Mouse (Mus musculus) G1E-ER4 (cell line): Measurements from ENCODE around the gene Tax1bp1. TPM values are rescaled to one million over a fixed set of nuclear protein-coding genes. Genes with fewer than 3 reads are reported as not detected.

Experiments
- GATA1 ChIP-seq: IDR thresholded peaks from one replicate; pipeline ENCODE4 v1.8.0; 2012; ENCODE audit warnings: low read length, inconsistent platforms
- polyA plus RNA-seq: library from polyadenylated mRNA; stranded (reverse); fragments of >175 nt; gene quantifications from 2 replicates; pipeline ENCODE4 v1.2.3, GENCODE M21; 2012

The Tax1bp1 gene
- polyA plus RNA-seq, 1 experiment: 18.5 TPM

DNA sequence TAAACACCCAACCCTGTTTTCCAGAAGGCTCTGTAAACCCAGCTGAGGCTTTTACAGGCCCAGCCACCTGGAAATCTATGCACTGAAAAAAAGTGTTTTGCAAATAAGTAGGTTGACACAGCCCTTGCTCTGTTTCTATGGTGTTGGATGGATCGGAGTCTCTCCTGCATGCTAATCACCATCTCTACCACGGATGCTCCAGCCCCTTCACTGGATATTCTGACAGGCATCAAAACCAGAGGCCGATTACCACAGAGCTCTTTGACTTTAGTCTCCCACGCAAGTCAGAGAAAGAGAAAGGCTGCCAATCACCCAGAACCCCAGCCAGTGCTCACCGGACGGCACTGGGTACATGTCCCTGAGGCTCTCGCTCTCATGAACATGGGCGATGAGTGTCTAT is 63.5 kb downstream of the Tax1bp1 start:
- TF ChIP-seq GATA1: no peak

DNA sequence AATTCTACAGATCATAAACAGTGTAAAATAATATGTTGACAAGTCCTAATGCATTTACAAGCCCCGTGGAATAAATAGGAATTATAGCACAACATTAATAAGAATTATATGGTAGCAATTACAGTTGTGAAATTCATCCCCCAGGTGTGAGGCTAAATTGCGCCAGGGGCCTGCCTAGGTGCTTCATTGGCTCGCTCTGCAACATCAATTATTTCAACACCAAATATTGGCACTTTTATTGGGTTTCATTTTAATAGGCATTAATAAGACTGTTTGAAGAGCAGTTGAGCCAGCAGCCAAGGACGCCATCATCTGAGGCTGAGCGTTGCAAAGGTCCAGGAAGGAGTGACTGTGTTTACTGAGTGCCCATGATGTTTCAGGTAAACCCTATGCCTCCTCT is 65.0 kb downstream of the Tax1bp1 start:
- no peak for TF ChIP-seq GATA1

DNA sequence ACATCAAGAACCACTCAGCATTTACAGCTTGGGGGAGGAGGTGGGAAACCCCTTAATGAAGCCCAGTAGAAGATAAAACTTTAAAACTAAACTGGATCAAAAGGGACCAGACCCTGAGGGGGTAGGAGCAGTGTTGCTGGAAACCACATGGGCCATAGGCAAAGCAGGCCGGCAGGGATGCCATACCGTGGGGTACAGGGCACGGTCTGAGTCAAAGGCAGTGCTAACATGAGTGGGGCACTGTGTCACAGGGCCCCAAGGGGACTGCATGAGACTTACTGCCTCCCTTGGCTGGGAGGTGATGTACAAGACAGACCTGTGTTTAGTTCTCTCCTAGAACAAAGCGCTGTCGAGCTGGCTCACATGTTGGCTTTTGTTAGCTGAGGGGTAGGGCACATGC is 66.0 kb downstream of the Tax1bp1 start:
- no peak for TF ChIP-seq GATA1

DNA sequence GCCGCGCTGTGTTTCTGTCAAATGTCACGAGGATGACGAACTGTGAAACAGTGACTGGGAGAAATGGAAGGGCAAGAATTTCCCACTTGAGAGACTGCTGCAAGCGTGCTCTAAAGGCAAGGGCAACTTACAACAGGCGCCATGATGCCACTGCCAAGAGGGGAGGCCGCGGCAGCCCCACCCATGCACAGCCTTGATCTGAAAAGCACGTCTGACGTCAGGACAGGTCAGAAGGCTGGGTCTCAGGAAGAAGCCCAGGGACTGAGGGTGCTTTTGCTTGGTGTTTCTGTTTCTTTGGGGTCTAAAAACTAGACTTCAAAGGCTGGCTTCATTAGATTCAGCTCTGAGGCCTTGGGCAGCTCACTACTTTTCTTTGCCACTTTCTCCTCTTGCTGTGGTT is 76.8 kb downstream of the Tax1bp1 start:
- TF ChIP-seq GATA1: no peak

DNA sequence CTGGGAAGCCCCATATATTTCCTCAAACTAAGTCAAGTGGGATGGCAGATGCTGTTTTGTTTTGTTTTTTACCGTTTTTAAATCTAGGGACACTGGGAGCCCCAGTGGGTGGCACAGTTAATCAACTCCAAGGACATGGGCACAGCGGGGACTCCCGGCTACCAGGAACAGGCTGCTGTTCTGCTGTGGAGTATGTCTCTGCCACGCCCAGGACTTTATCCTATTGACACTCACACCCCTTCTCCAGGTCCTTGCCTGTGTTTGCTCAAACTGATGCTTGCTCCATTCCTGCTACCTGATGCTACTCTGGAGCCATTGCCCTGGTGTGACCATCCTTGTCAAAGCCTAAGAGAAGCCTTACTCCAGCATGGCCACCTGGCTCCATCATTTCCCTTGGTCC is 77.3 kb downstream of the Tax1bp1 start:
- no peak for TF ChIP-seq GATA1

DNA sequence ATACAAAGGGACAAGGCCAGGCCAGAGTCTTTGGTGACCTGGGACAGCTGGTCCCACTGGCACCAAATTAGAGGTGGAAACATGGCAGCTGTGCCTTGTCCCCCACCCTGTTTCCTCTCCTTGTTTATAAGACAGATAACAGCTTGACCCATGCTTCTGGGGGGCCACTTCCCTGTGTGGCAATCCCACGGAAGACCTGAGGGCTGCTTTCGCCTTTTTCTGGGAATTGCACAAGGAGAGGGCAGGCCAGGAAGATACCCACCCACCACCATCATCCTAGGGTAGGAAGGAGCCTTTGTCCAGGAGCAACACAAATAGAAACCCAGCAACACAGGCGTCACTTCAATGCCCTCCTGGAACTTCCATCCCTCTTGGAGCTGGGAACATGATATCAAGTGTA is 78.9 kb downstream of the Tax1bp1 start:
- TF ChIP-seq GATA1: no peak

DNA sequence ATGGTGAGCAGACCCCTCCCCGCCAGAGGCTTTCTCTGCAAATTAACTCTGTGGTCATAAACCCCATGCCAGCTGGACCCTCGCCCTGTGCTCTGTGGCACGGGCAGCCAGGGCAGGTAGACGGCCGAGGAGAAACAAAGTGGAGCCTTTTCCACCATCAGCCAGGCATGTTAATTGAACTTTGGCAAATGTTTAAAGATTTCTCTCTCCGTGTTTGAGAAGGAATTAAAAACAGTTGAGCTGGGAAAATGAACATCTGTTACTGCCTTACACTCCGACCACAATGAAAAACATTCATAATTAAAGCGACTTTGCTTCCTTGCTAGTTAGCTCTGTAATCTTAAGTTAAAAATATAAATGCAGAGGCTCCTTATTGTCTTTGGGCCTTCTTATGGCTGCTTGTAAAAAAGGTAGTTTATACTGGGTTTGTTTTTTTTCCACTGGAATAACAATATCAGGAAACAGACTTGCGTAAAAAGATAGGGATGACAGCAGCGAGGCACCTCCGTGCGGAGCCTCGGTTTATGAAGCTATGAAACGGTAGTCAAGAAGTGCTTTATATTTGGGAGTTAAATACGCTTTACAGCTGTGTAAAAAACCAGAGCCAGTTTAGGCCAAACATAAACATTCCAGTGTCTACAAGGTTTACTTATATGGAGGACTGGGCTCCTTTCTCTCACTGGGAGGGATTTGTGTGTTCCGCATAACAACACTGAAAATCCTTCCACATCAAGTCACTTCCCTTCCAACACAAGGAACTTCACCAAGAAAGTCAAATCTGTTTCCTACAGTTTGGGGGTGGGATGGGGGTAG is 81.7 kb downstream of the Tax1bp1 start:
- no peak for TF ChIP-seq GATA1

DNA sequence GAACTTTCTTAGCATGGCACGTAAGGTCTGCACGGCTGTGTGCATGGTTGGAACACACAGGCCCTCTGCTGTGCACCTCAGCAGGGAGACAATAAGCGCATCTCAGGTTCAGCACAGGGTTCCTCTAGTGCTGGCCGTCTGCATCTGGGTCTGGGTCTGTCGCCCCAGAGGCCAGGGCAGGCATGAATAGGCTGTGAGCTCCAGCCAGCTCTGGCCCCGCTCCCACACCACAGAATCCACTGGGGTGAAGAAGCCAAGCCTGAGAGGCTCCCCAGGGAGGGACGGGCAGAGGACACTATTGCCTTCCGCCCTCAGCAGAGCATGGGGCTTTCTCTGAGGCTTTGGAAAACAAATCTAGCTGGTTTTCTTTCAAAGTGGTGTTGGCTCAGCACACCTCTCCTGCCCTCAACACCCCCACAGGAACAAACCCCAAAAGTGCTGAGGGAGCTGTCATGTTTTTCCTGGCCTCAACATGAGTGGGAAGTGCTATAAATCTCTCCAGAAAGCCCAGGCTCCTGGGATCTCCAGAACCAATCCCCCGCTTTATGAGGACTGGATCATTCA is 82.6 kb downstream of the Tax1bp1 start:
- no peak for TF ChIP-seq GATA1

DNA sequence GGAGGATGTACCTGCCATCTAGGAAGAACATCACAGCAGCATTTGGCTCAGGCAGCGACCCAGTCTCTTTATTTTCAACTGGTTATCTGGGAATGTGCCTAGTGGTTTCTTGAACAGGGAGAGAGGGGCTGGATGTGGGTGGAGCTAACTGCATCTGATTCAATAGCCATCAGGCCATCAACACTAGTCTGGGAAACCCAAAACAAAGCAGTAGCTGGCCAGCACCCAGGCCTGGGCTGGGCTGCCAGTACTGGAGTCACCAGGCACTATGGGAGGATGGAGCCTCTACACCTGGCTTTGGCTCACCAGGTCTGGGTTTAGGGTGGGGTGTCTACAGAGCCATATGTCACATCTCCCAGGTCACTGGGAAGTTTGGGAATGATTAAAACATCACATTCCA is 83.2 kb downstream of the Tax1bp1 start:
- no peak for TF ChIP-seq GATA1

DNA sequence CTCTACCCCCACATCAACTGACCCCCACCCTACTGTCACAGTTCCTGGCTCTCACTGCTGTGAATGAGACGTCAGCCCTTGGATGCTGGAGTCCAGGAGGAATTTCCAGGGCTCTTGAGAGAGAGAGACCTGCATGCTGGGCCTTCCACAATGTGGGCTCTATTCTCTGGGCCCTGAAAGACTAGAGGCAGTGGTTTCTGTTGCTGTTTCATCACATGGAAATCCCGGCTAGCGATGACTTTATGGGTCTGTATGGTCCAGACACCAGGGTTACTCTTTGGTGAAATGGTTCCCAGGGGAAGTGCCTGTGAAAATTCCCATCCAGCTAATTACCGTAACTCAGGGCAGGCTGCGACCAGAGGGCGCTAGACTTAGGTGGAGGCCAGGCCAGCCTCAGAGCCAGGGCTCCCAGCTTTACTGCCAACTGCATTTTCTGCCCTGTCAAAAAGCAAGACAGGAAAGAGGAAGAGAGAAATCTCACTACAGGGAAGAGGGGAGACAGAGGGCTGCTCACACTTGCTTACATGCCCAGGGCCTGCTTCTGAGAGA is 83.8 kb downstream of the Tax1bp1 start:
- no peak for TF ChIP-seq GATA1

DNA sequence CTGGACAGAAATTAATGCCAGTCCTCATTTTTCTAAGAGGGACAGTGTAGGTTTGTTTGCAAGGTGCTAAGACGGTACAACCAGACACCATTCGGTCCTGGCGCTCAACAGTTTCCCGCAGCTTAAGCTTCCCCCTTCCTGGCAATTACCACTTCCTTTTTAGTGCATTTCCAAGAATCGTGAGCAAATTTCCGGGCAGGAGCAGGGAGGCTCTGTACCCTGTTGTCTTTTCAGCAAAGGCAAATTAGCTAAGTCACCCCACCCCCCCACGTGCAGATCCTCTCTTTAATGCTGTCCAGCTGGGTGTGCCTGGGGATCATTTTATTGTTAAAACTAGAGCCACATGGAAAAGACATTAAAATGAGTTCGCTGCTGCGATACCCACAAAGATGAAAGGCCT is 88.7 kb downstream of the Tax1bp1 start:
- no peak for TF ChIP-seq GATA1

DNA sequence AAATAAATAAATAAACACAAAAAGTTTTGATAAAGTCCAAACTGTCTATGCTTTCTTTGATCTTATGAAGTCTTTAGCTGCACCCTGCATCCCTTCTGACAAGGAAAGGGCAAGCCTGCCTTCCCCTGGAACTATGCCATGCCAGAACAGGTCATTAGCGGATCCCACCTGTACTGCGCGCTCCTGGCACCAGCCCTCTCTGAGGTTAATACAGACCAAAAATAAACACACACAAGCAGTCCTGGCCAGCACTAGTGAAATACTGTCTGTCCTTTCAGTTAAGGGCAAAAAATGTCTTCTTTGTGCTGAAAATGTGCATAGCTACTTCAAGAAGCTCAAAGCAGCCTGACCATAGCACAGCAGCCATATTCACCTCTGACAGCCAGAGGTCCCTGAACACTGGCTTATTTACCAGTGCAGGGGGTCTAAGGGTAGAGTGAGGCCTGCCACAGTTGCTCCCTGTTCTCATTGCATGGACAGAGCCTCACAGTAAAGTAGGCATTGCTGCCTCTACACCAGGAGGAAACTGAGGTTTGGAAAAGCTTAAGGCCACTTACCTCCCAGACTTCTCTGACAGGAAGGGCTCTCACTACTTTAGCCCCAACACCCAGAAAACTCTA is 91.8 kb downstream of the Tax1bp1 start:
- no peak for TF ChIP-seq GATA1

Other genes starting within 250 kb of the Tax1bp1 start
- gene Hibadh, start 73.3 kb upstream of the Tax1bp1 start, polyA plus RNA-seq: 9.3 and 15.1 TPM in 2 replicates